Mouse (Mus musculus) liver, embryonic 15.5 days (tissue): ENCODE measurements around the gene Il12rb2. TPM values are rescaled to one million over a fixed set of nuclear protein-coding genes. Genes with fewer than 3 reads are reported as not detected.

Source experiments
- ATAC-seq: fragments of 200-750 bp; cut with Nextera tagmentation; 2 replicates; pipeline ENCODE4 v1.8.0; 2017; ENCODE audit warnings: moderate number of reproducible peaks, mild to moderate bottlenecking, moderate library complexity; ENCODE audit not compliant: insufficient read depth
- H3K27ac ChIP-seq: fragments of 300-500 bp; sonication (generic); replicated peaks from 2 replicates; pipeline ENCODE4 v1.5.1; 2015; ENCODE audit warnings: mild to moderate bottlenecking, inconsistent platforms
- H3K27me3 ChIP-seq: fragments of 300-500 bp; sonication (generic); 2 replicates; pipeline ENCODE4 v1.6.1; 2015; ENCODE audit warnings: mild to moderate bottlenecking, inconsistent platforms
- H3K36me3 ChIP-seq: fragments of 300-500 bp; sonication (generic); replicated peaks from 2 replicates; pipeline ENCODE4 v1.6.1; 2015; ENCODE audit warnings: moderate library complexity, mild to moderate bottlenecking, inconsistent platforms
- H3K4me1 ChIP-seq: fragments of 300-500 bp; sonication (generic); replicated peaks from 2 replicates; pipeline ENCODE4 v1.6.1; 2015; ENCODE audit warnings: inconsistent platforms
- H3K4me2 ChIP-seq: fragments of 300-500 bp; sonication (generic); 2 replicates; pipeline ENCODE4 v1.6.1; 2015; ENCODE audit warnings: moderate library complexity, mild to moderate bottlenecking, inconsistent platforms
- H3K4me3 ChIP-seq: fragments of 300-500 bp; sonication (generic); replicated peaks from 2 replicates; pipeline ENCODE4 v1.5.1; 2015; ENCODE audit warnings: mild to moderate bottlenecking, inconsistent platforms
- H3K9ac ChIP-seq: fragments of 300-500 bp; sonication (generic); 2 replicates; pipeline ENCODE4 v1.6.1; 2015; ENCODE audit warnings: moderate library complexity, mild to moderate bottlenecking, inconsistent platforms
- H3K9me3 ChIP-seq: fragments of 300-500 bp; sonication (generic); replicated peaks from 2 replicates; pipeline ENCODE4 v1.6.1; 2016; ENCODE audit warnings: inconsistent platforms
- WGBS: fragments of 180-500 bp; shearing (Covaris S2); methylation state at CpG from one replicate; pipeline ENCODE4 v1.1.7; 2015; ENCODE audit warnings: mixed read lengths; ENCODE audit not compliant: insufficient replicate concordance; 5-methylcytosine and 5-hydroxymethylcytosine counted together
- polyA plus RNA-seq: library from polyadenylated mRNA; unstranded; fragments of >200 nt; fragmentation: Nextera tagmentation; extraction: Ambion mirVana; gene quantifications from 2 replicates; pipeline ENCODE4 v1.2.1, GENCODE M21; 2015

Il12rb2 gene
- polyA plus RNA-seq, 1 experiment from 2014 or later, result 0.25 TPM

GRCm38 (mm10) chr6:67266159-67266657 lies 109.8 kb downstream of the Il12rb2 start:
- Histone ChIP-seq H3K4me3 (peak overlapping the region; percentile 99), H3K4me2 (peak overlapping the region; percentile 87), H3K9me3 (no peaks in the 10 kb centered on the region), H3K4me1 (peaks cover 31% of the 10 kb centered on the region), H3K9ac (peak overlapping the region; percentile 65), H3K27ac (peak overlapping the region; percentile 81), H3K36me3 (no peaks in the 10 kb centered on the region), H3K27me3 (no peaks in the 10 kb centered on the region)
- WGBS, result under 1% methylated on average over 23 of the region's 23 CpGs
- peak; percentile 61 for ATAC-seq

DNA sequence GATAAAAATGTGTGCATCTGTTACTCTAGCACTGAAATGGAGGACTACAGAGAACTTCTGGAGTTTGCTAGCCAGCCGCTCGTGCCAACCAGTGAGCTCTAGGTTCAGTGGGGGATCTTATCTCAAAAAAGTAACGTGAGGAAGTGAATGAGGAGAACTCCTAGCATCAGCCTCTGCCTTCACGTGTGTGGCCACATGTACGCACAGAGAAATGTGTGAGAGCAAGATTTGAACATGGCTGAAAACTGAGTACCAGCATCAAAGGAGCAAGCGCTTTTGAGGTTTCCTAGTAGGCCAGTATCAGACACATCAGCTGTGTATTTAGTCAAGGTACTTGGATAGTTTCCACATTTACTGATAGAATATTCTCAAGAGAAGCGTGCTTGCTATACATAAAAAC lies 111.1 kb downstream of the Il12rb2 start:
- H3K36me3 ChIP-seq, result no peaks in the 10 kb centered on the region
- 23% methylated on average over 7 of the region's 7 CpGs for WGBS
- H3K4me1 ChIP-seq, result peaks cover 22% of the 10 kb centered on the region
- no peak overlapping the region for H3K4me3 ChIP-seq
- no peak for ATAC-seq
- H3K9ac ChIP-seq, result no peak overlapping the region
- peak overlapping the region; percentile 87 for H3K4me2 ChIP-seq
- H3K27me3 ChIP-seq, result no peaks in the 10 kb centered on the region
- peak overlapping the region; percentile 46; the same call in 1 of the 2 replicates for H3K27ac ChIP-seq
- H3K9me3 ChIP-seq, result no peaks in the 10 kb centered on the region

- WGBS, result 69% methylated on average over 4 of the region's 4 CpGs
- no peak overlapping the region for H3K4me3 ChIP-seq
- ATAC-seq, result no peak
- H3K4me1 ChIP-seq, result no peaks in the 10 kb centered on the region
- no peak overlapping the region for H3K9ac ChIP-seq
- no peaks in the 10 kb centered on the region for H3K27me3 ChIP-seq
- H3K9me3 ChIP-seq, result no peaks in the 10 kb centered on the region
- H3K36me3 ChIP-seq, result no peaks in the 10 kb centered on the region
- no peak overlapping the region for H3K27ac ChIP-seq
- no peak overlapping the region for H3K4me2 ChIP-seq
These were observed 124.9 kb downstream of the Il12rb2 start for GRCm38 (mm10) chr6:67251095-67251494.

DNA sequence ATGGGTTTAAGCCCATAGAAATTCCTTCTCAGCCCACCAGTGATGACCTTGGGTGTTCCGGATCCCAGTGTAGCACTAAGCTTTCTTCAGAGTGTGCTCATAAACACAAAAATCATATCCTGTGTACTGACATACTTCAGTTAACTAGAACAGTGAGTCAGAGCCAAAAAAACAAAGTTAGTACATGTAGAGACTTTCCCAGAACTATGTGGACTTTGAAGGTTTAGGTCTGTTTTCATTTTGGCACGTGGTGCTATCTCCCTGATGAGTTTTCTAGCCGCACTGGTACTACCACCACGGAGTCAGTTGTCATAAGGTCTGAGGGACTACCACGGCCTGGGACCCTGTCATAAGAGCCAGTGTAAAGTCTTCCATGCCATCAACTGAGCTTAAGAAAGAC lies 131.5 kb downstream of the Il12rb2 start:
- Histone ChIP-seq H3K9ac (no peak overlapping the region), H3K9me3 (no peaks in the 10 kb centered on the region), H3K4me3 (no peak overlapping the region), H3K36me3 (no peaks in the 10 kb centered on the region), H3K27me3 (no peaks in the 10 kb centered on the region), H3K4me1 (no peaks in the 10 kb centered on the region), H3K27ac (no peak overlapping the region), H3K4me2 (no peak overlapping the region)
- WGBS, result 67% methylated on average over 5 of the region's 5 CpGs
- no peak for ATAC-seq

DNA sequence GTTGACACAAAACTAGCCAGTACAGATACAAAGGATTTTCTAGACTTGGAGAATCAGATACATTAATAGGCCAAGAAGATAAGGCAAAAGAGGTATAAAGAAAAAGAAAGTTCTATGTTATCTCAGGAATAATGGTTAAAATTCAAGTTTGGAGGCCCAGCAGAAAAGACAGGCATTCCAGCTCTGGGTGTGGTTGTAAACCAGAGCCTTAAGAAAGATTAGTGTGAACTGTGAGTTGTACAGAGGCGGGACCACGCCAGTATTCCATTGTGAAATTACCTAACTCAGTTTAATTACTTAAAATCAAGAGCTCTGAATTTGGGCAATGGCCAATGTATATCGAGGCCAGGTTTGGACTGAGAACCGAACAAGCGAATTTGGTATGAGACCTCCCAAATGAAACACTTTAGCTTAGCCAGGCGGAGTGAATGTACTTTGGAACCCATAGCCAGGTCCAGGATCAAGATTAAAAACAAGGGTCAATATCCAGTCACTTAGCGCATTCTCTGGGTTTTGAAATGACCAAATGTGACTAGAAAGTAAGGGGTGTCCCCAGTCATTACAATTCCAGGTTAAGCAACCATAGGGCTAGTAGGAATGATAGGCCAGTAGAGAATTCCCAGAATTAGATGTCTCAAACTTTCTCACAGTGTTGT lies 132.1 kb downstream of the Il12rb2 start:
- H3K4me2 ChIP-seq, result no peak overlapping the region
- H3K27me3 ChIP-seq, result no peaks in the 10 kb centered on the region
- WGBS, result 67% methylated on average over 7 of the region's 7 CpGs
- H3K4me1 ChIP-seq, result no peaks in the 10 kb centered on the region
- H3K9ac ChIP-seq, result no peak overlapping the region
- no peak overlapping the region for H3K27ac ChIP-seq
- H3K36me3 ChIP-seq, result no peaks in the 10 kb centered on the region
- H3K4me3 ChIP-seq, result no peak overlapping the region
- ATAC-seq, result no peak
- no peaks in the 10 kb centered on the region for H3K9me3 ChIP-seq

Other genes starting within 250 kb of the Il12rb2 start
- gene Serbp1, start 138.0 kb downstream of the Il12rb2 start, polyA plus RNA-seq, result 215 and 231 TPM in 2 replicates
- gene Il23r, start 115.7 kb upstream of the Il12rb2 start, polyA plus RNA-seq, result not detected in 2 replicates
- 0.43 and 0.70 TPM in 2 replicates for gene Tacstd2, start 159.6 kb upstream of the Il12rb2 start, polyA plus RNA-seq